Mouse (Mus musculus) liver, postnatal 0 days (tissue): ENCODE measurements around the gene Haghl.

Experiments used
- CTCF ChIP-seq: sonication (generic); IDR thresholded peaks from 2 replicates; pipeline ENCODE4 v1.5.1; 2016; ENCODE audit warnings: antibody characterized with exemption, low read depth
- EP300 ChIP-seq: IDR thresholded peaks from 2 replicates; pipeline ENCODE4 v1.6.1; 2016; ENCODE audit warnings: antibody characterized with exemption, low read depth, mild to moderate bottlenecking

DNA sequence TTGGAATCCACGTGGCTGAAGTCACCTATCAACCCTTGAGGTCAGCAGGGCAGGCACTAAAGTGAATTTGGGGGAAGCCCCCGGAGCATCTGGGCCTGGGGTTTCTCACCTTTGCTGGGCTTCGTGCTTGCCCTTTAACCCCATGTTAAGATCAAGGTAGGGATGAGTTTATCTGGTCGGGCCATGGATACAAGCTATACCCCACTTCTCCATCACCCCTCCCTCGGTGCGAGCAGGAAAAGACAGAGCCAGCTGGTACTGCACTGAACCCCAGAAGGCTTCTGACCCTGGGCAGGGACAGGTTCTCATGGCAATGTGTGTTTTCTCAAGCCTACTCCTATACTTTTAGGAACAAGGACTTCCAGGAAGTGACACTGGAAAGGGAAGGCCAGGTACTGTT, 4.1 kb downstream of the Haghl start:
- TF ChIP-seq EP300 (no peak), CTCF (no peak)
